Mouse (Mus musculus): Measurements from ENCODE around the gene Stk35.

DNA sequence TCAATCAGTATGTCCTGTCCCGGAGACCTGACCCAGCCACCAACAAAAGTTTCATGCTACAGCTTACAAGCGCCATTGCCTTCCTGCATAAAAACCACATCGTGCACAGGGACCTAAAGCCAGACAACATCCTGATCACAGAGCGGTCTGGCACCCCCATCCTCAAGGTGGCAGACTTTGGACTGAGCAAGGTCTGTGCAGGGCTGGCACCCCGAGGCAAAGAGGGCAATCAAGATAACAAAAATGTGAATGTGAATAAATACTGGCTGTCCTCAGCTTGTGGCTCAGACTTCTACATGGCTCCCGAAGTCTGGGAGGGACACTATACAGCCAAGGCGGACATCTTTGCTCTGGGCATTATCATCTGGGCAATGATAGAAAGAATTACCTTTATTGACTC is 10.2 kb downstream of the Stk35 start:
- TF ChIP-seq POLR2A (IDR thresholded peaks at IDR 0.05; ENCODE audit: low read depth, low read length), result no peak
- TF ChIP-seq CTCF (IDR thresholded peaks at IDR 0.05; ENCODE audit: extremely low read depth, insufficient read depth, insufficient read length, insufficient replicate concordance), result no peak

Data from spleen, adult 2 months (tissue).